Mouse (Mus musculus): ENCODE results near the gene Dap.

Dap gene

GRCm38 (mm10) chr15:31224135-31224761 lies at the start of gene Dap:
Dap (plus strand) TSS chr15:31224314.
- peak; percentile 91 to 97 for DNase-seq (ENCODE audit: low spot score in 2 of 2)

DNA sequence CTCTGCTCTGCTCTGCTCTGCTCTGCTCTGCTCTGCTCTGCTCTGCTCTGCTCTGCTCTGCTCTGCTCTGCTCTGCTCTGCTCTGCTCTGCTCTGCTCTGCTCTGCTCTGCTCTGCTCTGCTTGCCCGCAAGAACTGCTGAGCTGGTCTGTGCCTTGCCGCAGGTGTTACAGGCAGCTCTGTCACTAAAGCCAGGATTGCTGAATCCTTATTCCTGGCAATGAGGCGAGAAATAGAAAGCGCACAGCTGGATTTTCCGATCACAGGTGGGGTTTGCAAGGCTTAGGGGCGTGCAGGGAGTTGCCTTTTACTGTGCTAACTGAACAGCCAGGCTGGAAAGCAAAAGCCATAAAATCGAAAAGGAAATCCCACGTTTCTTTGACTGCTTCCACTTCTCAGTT lies 47.5 kb upstream of the Dap start:
- DNase-seq (ENCODE audit: low spot score in 2 of 2), result no peak

GRCm38 (mm10) chr15:31184651-31185443 lies 39.3 kb upstream of the Dap start:
- no peak for DNase-seq (ENCODE audit: low spot score in 2 of 2)

DNA sequence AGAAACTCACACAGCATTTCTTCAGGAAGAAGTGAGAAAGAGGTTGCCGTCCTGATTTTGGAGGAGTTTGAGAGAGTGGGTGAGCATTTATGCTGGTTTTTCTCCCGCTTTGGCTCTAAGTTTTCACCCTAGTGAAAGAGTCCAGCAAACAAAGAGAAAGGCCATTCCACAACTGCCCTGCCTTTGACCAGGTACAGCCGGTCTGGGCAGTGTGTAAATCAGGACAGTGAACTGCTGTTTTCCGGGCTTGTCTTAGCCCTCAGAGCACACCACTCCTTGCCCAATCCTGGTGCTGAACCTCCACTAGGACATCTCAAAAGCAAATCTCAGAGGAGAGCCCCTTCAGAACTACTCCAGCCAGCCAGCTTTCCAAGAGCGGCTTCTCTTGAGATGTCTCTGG lies 38.6 kb upstream of the Dap start:
- DNase-seq (ENCODE audit: low spot score in 2 of 2), result no peak

DNA sequence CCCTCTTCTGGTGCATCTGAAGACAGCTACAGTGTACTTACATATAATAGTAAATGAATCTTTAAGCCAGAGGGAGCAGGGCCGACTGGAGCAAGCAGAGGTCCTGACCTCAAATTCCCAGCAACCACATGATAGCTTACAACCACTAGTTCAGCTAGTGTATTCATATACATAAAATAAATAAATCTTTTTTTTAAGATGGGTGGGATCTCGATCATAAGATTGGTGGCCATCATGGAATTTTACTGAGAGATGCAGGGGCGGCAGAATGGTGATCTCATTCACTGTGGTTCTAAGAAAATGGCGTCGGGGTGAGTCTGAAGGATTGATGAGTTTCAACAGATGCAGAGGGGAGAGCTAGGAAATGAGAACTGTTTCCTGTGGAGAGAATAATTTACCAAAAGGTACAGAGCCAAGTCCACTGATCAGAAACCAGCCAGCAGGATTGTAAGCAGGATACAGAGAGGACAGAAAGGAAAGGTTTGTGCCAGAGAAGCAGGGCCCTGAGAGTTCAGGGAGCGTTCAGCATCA lies 37.7 kb upstream of the Dap start:
- no peak for DNase-seq (ENCODE audit: low spot score in 2 of 2)

- no peak for DNase-seq (ENCODE audit: low spot score in 2 of 2)
Measured at GRCm38 (mm10) chr15:31192563-31192962, 31.6 kb upstream of the Dap start.

GRCm38 (mm10) chr15:31195776-31196175 lies 28.3 kb upstream of the Dap start:
- no peak for DNase-seq (ENCODE audit: low spot score in 2 of 2)

DNA sequence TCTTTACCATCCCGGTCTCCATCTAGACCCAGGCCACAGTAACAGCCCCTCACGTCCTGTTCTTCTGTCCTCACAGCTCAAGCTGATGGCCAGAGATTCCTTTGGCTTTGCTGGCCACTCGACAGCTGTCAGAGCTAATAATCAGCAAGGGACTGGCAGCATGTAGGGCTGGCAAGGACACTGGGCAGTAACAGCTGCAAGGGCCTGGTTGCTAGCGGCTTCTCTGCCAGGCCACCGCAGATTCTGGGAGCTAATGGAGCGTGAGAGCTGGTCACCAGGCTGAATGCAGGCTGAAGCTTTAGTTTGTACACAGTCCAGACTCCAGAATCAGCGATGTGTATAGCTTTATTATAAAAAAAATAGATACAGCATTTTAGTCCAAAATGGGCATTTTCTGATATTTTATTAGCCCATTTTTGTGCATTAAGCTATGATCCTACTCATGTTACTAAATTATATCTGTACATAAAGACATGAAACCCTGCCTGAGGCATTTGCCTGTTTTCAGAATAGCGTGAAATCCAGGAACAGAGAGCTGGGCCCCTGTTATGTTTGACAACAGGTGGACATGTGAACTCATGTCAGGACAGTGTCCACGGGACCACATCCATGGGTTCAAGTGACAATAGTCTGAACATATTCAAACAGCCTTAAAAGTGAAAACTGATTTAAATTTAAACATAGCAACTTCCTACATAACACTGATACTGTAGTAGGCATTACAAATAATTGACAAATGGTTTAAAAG lies 16.6 kb upstream of the Dap start:
- no peak for DNase-seq (ENCODE audit: low spot score in 2 of 2)

DNA sequence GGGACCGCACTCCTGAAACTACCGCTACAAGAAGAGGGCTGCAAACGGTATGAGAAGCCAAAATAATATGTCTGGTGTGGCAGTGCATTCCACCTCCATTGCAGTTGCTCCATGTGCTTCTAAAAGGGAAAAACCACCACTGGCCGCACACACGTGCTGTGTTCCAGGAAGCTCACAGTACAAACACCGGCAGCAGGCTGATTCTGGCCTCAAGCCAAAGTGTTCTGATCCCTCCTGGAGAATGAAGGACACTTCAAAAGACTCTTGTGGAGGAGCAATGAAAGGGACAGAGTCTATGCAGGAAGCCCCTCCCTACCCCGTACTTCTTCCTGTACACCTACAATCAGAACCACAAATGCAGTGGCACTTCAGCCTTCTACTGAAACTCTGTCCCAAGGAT lies 12.2 kb upstream of the Dap start:
- DNase-seq (ENCODE audit: low spot score in 2 of 2), result no peak

GRCm38 (mm10) chr15:31213619-31214270 lies 10.4 kb upstream of the Dap start:
- DNase-seq (ENCODE audit: low spot score in 2 of 2), result no peak

DNA sequence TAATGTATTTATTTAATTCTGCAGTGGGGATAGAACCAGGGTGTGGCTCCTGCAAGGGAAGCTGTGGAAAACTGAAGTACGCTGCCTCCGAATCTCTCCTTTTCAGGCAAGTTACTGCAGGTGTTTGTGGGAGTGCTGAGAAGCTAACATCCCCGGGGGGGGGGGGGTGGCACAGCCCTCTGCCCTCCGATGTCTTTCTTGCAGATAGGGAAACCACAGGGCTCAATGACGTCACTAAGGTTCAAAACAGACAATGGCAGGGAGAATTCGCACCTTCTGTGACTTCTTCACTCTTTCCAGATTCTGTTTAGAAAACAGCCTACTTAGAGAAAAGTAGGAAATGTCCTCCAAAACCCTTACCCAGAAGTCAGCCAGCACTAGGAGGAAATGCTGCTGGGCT lies 1.9 kb upstream of the Dap start:
- DNase-seq (ENCODE audit: low spot score in 2 of 2), result no peak

DNA sequence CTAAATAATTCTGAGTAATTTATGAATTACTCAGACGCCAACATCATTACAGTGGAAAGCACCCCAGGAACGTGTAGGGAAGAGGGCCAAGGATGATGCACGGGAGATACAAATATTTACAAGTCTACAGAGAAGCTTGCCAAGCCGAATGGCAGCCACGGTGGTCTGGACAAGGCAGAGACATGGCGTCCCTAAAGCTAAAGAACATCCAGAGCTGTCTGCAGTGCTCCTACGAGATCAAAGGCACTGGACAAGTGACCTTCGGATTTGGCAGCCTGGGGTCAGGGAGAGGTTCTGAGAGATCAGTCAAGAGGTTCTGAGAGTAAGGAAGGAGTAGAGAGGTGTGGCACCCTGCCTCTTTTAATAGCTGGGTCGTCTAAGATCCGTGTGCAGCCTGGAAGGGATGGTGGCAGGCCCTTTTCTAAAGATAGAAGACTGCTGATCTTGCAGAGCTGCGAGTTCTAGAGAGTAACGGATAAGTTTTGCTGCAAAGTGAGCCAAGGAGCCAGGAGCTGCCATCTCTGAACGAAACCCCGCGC lies 449 bp upstream of the Dap start:
- DNase-seq (ENCODE audit: low spot score in 2 of 2), result peak in 1 of 2 experiments; percentile 11

DNA sequence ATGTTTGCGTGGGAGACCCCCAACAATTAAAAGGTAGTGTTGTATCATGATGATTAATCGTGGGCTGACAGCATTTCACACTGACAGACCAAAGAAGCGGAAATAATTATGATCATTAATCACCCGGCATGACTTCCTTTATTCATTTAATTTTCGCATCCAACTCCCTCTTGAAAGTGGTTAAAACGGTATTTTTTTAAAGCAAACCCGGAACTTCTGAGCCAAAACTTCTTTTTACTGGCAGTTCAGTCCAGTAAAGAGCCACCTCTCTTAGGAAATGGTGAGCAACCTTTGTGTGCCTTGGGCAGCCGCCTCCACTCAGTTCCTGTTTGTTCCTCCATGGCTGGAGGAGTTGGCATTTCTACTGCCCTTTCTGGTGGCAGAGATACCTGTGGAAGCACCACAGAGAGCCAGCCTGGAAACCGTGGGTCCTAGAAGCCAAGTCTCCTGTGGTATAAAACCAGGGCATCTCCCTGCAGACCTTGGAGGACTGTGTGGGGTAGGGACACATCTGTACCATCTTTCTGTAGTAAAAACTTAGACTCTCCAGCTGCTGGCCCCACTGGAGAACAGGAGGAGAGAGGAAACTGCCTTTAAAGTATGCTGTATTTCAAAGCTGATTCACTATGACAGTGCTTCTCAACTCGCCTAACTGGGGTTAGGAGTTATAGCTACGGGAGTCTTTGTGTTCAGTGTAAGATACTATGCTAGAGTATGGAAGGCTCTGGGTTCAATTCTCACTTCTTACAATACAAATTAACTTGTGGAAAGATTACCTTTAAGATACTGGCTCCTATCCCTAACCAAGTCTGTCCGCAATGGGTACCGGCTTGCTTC lies 910 bp downstream of the Dap start:
- DNase-seq (ENCODE audit: low spot score in 2 of 2), result no peak

GRCm38 (mm10) chr15:31225643-31226325 lies 1.7 kb downstream of the Dap start:
- no peak for DNase-seq (ENCODE audit: low spot score in 2 of 2)

- no peak for DNase-seq (ENCODE audit: low spot score in 2 of 2)
Measured at GRCm38 (mm10) chr15:31226464-31226863, 2.4 kb downstream of the Dap start.

DNA sequence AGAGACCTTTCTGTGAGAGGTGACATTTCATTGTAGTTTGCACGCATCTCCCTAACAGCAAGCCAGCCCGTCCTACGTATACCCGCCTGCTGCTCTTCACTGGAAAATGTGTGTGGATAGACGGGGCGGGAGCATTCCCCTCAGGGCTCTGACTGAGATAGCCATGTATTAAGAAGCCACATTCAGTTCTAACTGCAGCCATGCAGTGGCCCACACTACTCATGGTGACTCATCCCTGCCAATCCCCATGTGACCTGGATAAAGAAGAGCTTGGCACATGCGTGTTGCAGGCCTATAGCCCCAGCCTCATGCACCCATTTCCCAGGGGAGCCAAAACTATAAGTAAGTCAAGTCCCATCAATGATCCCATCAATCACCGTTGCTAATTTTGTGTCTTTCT lies 3.7 kb downstream of the Dap start:
- no peak for DNase-seq (ENCODE audit: low spot score in 2 of 2)

DNA sequence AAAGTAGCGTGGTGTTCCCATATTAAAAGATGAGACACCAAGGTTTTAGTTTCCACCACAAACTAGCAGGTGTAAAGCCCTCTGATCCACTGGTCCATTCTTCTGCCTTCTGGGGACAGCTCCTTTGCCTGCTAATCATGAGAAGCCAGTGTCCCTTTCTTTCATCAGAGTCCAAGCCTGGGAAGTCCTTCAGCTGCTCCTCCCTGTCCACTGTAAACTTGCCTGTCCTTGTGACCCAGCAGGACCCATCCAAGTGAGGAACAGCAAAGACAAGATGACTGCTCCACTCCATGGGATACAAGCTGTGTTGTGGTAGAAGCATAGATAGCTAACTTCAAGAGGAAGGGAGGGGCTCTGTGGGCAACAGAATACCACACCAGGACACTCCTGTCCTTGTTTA lies 8.9 kb downstream of the Dap start:
- DNase-seq (ENCODE audit: low spot score in 2 of 2), result no peak

GRCm38 (mm10) chr15:31235794-31236548 lies 11.9 kb downstream of the Dap start:
- DNase-seq (ENCODE audit: low spot score in 2 of 2), result no peak

DNA sequence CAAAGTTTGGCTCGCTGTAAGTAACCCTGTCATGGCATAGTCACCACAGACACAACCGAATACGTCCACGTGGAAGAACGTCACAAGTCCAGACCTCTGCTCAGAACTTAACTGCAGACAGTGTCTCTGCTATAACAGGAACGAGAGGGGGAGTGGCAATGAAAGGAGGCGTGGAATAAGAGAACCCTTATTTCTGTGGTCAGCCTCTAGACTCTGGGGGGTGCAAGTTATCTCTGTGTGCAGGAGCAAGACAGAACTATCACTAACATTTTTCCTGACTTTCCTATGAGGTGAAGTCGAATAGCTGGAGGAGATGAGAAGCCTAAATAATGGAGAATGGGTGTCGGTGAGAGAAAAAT lies 12.4 kb downstream of the Dap start:
- no peak for DNase-seq (ENCODE audit: low spot score in 2 of 2)

GRCm38 (mm10) chr15:31237368-31237767 lies 13.3 kb downstream of the Dap start:
- DNase-seq (ENCODE audit: low spot score in 2 of 2), result no peak

Data from left cerebral cortex, adult 9 months (tissue).